Mouse (Mus musculus) MEL (cell line): ENCODE measurements around the gene Ppip5k1. TPM values are rescaled to one million over a fixed set of nuclear protein-coding genes. Genes with fewer than 3 reads are reported as not detected.
"Not testable (repeated sequence)": the region's sequence is repeated elsewhere in the genome, so short reads cannot be mapped to it uniquely, and the experiment has no call there.

Source experiments
- DNase-seq: peaks from one replicate; pipeline ENCODE4 v3.0.0; 2011; ENCODE audit warnings: low read depth, low spot score
- H3K27ac ChIP-seq: 2 replicates; pipeline ENCODE4 v1.5.1; 2012; ENCODE audit warnings: low read depth, mild to moderate bottlenecking, control low read depth, low read length, moderate library complexity; ENCODE audit not compliant: control insufficient read depth
- H3K27me3 ChIP-seq, 2 experiments: fragments of 150-350 bp in 1 of 2; sonication (generic) in 1 of 2; 2 replicates each; pipeline ENCODE4 v1.6.1; 2012; ENCODE audit warnings: low read length in 2 of 2, mild to moderate bottlenecking in 2 of 2, improper control_type of control experiment in 1 of 2, moderate library complexity in 1 of 2; ENCODE audit not compliant: insufficient read depth in 2 of 2, control insufficient read depth in 1 of 2
- H3K36me3 ChIP-seq, 2 experiments: 2 replicates each; pipeline ENCODE4 v1.6.1; 2012 to 2014; ENCODE audit warnings: low read length in 2 of 2, improper control_type of control experiment in 1 of 2, inconsistent platforms in 1 of 2, mild to moderate bottlenecking in 1 of 2; ENCODE audit not compliant: insufficient read depth in 2 of 2, control insufficient read depth in 1 of 2
- H3K4me1 ChIP-seq, 2 experiments: fragments of 150-350 bp in 1 of 2; sonication (generic) in 1 of 2; 2 replicates each; pipeline ENCODE4 v1.6.1; 2012; ENCODE audit warnings: low read length in 2 of 2, improper control_type of control experiment in 1 of 2, mild to moderate bottlenecking in 1 of 2; ENCODE audit not compliant: insufficient read depth in 2 of 2, control insufficient read depth in 1 of 2
- H3K4me3 ChIP-seq, 2 experiments: fragments of 150-350 bp in 1 of 2; sonication (generic) in 1 of 2; 2 replicates each; pipeline ENCODE4 v1.5.1; 2012; ENCODE audit warnings: low read depth in 2 of 2, low read length in 2 of 2, mild to moderate bottlenecking in 2 of 2, moderate library complexity in 2 of 2, control low read depth in 1 of 2, improper control_type of control experiment in 1 of 2; ENCODE audit not compliant: control insufficient read depth in 1 of 2, insufficient read depth in 1 of 2
- H3K79me2 ChIP-seq: 2 replicates; pipeline ENCODE4 v1.6.1; 2012; ENCODE audit warnings: mild to moderate bottlenecking, low read length, moderate library complexity; ENCODE audit not compliant: control insufficient read depth, poor library complexity, insufficient read depth
- H3K9ac ChIP-seq: 2 replicates; pipeline ENCODE4 v1.6.1; 2012; ENCODE audit warnings: low read depth, mild to moderate bottlenecking, control low read depth, low read length, moderate library complexity; ENCODE audit not compliant: control insufficient read depth, poor library complexity, severe bottlenecking
- H3K9me3 ChIP-seq: fragments of 150-350 bp; sonication (generic); replicated peaks from 2 replicates; pipeline ENCODE4 v1.6.1; 2012; ENCODE audit warnings: mild to moderate bottlenecking, low read length, improper control_type of control experiment, moderate library complexity; ENCODE audit not compliant: insufficient read depth
- CTCF ChIP-seq, 3 experiments: IDR thresholded peaks in 2 of 3; conservative IDR thresholded peaks in 1 of 3; 2 replicates each; pipeline ENCODE4 v1.5.1; 2011 to 2012; ENCODE audit warnings: low read length in 3 of 3, low read depth in 2 of 3, mild to moderate bottlenecking in 2 of 3, improper control_type of control experiment in 1 of 3, inconsistent platforms in 1 of 3, mixed read lengths in 1 of 3, moderate library complexity in 1 of 3; ENCODE audit not compliant: control insufficient read depth in 1 of 3, insufficient read depth in 1 of 3, poor library complexity in 1 of 3, severe bottlenecking in 1 of 3
- ELF1 ChIP-seq: IDR thresholded peaks from 2 replicates; pipeline ENCODE4 v1.6.1; 2014; ENCODE audit warnings: low read depth, mild to moderate bottlenecking, inconsistent platforms, low read length, improper control_type of control experiment, moderate library complexity
- ETS1 ChIP-seq: IDR thresholded peaks from 2 replicates; pipeline ENCODE4 v1.6.1; 2012; ENCODE audit warnings: low read depth, mild to moderate bottlenecking, inconsistent platforms, low read length, improper control_type of control experiment, moderate library complexity
- GABPA ChIP-seq: IDR thresholded peaks from 2 replicates; pipeline ENCODE4 v1.6.1; 2012; ENCODE audit warnings: low read depth, mild to moderate bottlenecking, inconsistent platforms, low read length, improper control_type of control experiment, moderate library complexity
- MAFK ChIP-seq: IDR thresholded peaks from 2 replicates; pipeline ENCODE4 v1.6.1; 2011; ENCODE audit warnings: low read depth, mild to moderate bottlenecking, low read length, improper control_type of control experiment, borderline replicate concordance
- RAD21 ChIP-seq: IDR thresholded peaks from 2 replicates; pipeline ENCODE4 v1.6.1; 2011; ENCODE audit warnings: mild to moderate bottlenecking, low read depth, low read length, improper control_type of control experiment
- RCOR1 ChIP-seq: IDR thresholded peaks from 2 replicates; pipeline ENCODE4 v1.6.1; 2012; ENCODE audit warnings: low read depth, mild to moderate bottlenecking, inconsistent platforms, low read length, improper control_type of control experiment
- SMC3 ChIP-seq: IDR thresholded peaks from 2 replicates; pipeline ENCODE4 v1.6.1; 2011; ENCODE audit warnings: low read depth, low read length, improper control_type of control experiment
- ZC3H11A ChIP-seq: IDR thresholded peaks from 2 replicates; pipeline ENCODE4 v1.6.1; 2012; ENCODE audit warnings: low read depth, mild to moderate bottlenecking, inconsistent platforms, low read length, improper control_type of control experiment
- ZKSCAN1 ChIP-seq: IDR thresholded peaks from 2 replicates; pipeline ENCODE4 v1.6.1; 2012; ENCODE audit warnings: low read depth, mild to moderate bottlenecking, inconsistent platforms, low read length, improper control_type of control experiment, moderate library complexity
- polyA plus RNA-seq, 2 experiments: library from polyadenylated mRNA; stranded (reverse) in 1 of 2; unstranded in 1 of 2; fragments of >175 nt in 1 of 2; fragments of >200 nt in 1 of 2; gene quantifications; 2 replicates each; pipeline versions ENCODE4 v1.2.1 to v1.2.4; 2012; ENCODE audit warnings: low replicate concordance in 2 of 2, low read depth in 1 of 2; ENCODE audit not compliant: insufficient read length in 2 of 2, insufficient read depth in 1 of 2, missing spikeins in 1 of 2
- total RNA-seq: library from RNA; depleted of rRNA; stranded (reverse); fragments of 300-350 nt; gene quantifications from 2 replicates; pipeline ENCODE4 v1.2.3, GENCODE M21; 2012

Ppip5k1 gene
- total and polyA plus RNA-seq, 3 experiments, result 10.4 to 14.8 TPM; not detected in 1

DNA sequence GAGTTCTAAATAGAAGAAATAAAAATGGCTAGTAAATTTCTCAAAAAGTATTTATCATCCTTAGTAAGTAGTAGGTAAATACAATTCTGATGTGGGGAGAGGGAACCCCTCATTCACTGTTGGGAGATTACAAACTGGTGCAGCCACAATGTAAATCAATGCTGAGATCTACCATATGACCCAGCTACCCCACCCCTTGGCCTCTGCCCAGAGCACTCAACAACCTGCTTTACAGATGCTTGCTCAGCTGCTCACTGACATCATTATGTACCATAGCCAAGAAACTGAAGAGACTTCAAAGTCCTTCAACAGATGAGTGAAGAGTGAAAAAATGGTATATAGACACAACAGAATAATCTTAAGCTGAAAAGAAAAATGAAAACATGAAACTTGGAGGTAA lies 48.1 kb upstream of the Ppip5k1 start:
- TF ChIP-seq ETS1 (peak; percentile 70; the same call in 1 of the 2 replicates), MAFK (no peak), RCOR1 (no peak), ZKSCAN1 (no peak), ELF1 (no peak)
- TF ChIP-seq, all 39 proteins: peak for 1
- Histone ChIP-seq H3K9ac (no peak overlapping the region), H3K27me3 (no peaks in the 10 kb centered on the region), H3K4me1 (no peaks in the 10 kb centered on the region), H3K27ac (no peak overlapping the region), H3K79me2 (no peaks in the 10 kb centered on the region), H3K4me3 (no peak overlapping the region), H3K9me3 (no peaks in the 10 kb centered on the region), H3K36me3 (no peaks in the 10 kb centered on the region; a peak in 1 of 4 replicates)
- no peak for DNase-seq

DNA sequence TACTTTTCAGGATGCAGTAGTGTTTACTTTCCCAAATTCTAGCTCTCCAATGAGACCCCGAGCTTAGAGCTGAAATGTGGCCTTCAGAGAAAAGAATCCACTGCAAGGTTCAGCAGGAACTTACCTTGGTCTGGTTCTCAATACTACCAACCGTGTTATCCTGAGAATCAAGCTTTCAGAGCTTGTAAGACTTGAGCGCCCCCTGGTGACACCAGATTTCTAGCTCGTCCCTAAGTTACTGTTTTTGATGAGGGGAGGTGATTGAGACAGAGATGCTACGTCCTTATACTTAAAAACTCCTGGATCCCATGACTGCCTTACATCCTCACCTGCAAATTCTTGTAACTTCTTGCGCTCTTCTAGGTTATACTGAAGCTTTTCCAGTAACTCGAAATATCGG lies 41.4 kb upstream of the Ppip5k1 start:
- Histone ChIP-seq H3K9ac (no peak overlapping the region), H3K27ac (no peak overlapping the region), H3K36me3 (no peaks in the 10 kb centered on the region), H3K27me3 (no peaks in the 10 kb centered on the region), H3K79me2 (no peaks in the 10 kb centered on the region), H3K9me3 (no peaks in the 10 kb centered on the region), H3K4me3 (no peak overlapping the region), H3K4me1 (no peaks in the 10 kb centered on the region)
- peak; percentile 87 for DNase-seq
- peak; percentile 68 for TF ChIP-seq SMC3
- TF ChIP-seq ZC3H11A, result peak; percentile 47
- TF ChIP-seq GABPA, result no peak
- TF ChIP-seq RAD21, result peak; percentile 76
- peak; percentile 60 to 84 (median 76) for TF ChIP-seq CTCF (IDR thresholded peaks at IDR 0.05 in 2 of 3, conservative IDR thresholded peaks at IDR 0.05 in 1 of 3; ENCODE audit: control insufficient read depth in 1 of 3, insufficient read depth in 1 of 3, low read depth in 2 of 3, low read length in 3 of 3, poor library complexity in 1 of 3, severe bottlenecking in 1 of 3)

DNA sequence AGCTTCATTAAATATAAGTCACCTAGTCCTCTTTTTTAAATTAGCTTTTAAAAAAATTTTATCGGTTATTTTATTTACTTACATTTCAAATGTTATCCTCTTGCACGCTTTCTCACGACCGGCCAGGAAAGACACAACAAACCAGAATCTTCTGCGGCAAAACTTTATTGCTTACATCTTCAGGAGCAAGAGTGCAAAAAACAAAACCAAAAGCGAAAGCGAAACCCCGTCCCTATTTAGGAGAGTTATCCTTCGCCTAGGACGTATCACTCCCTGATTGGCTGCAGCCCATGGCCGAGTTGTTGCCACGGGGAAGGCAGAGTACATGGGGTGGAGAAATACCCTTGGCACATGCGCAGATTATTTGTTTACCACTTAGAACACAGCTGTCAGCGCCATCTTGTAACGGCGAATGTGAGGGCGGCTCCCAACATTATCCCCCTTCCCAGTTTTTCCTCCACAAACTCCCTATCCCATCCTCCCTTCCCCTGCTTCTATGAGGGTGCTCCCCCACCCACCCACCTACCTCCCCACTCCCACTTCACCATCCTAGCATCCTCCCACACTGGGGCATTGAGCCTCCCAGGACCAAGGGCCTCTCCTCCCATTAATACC lies 31.9 kb upstream of the Ppip5k1 start, which contains the start of gene Strc:
TSS of gene Strc (minus strand) at position 208 of the 615 bp plus-strand sequence.
- H3K36me3 ChIP-seq, H3K9me3 ChIP-seq, H3K9ac ChIP-seq, DNase-seq, H3K4me1 ChIP-seq, H3K4me3 ChIP-seq, H3K79me2 ChIP-seq, H3K27ac ChIP-seq: not testable (repeated sequence)
- H3K27me3 ChIP-seq, result peaks cover 5 to 21% of the 10 kb centered on the region in 2 experiments; a peak in 3 of 4 replicates
